Mouse (Mus musculus): Measurements from ENCODE around the gene Smtnl1. TPM values are rescaled to one million over a fixed set of nuclear protein-coding genes. Genes with fewer than 3 reads are reported as not detected.
"Not testable (repeated sequence)": the region's sequence is repeated elsewhere in the genome, so short reads cannot be mapped to it uniquely, and the experiment has no call there.

Gene Smtnl1
- polyA plus RNA-seq, 1 experiment from 2014 or later = not detected

GRCm38 (mm10) chr2:84803963-84804362 is 18.5 kb downstream of the Smtnl1 start:
- no peaks in the 10 kb centered on the region for H3K36me3 ChIP-seq (ENCODE audit: control insufficient read depth, insufficient read depth, low read length)
- H3K27me3 ChIP-seq (replicated peaks; ENCODE audit: control insufficient read depth, insufficient read depth, low read length) = no peaks in the 10 kb centered on the region
- DNase-seq (ENCODE audit: low spot score) (no peak), ATAC-seq (no peak)
- H3K27ac ChIP-seq (ENCODE audit: low read depth, low read length) = no peak overlapping the region
- no peak overlapping the region for H3K9ac ChIP-seq (ENCODE audit: low read length)
- no peaks in the 10 kb centered on the region for H3K9me3 ChIP-seq (replicated peaks; ENCODE audit: control insufficient read depth, low read length)
- H3K4me2 ChIP-seq (ENCODE audit: low read length) = no peak overlapping the region
- H3K4me3 ChIP-seq (ENCODE audit: low read depth, low read length) = no peak overlapping the region
- H3K4me1 ChIP-seq (ENCODE audit: control insufficient read depth, insufficient read depth, low read length) = no peaks in the 10 kb centered on the region
- WGBS = 86% methylated on average over 7 of the region's 7 CpGs

GRCm38 (mm10) chr2:84801223-84801622 is 21.2 kb downstream of the Smtnl1 start:
- not testable (repeated sequence) for ATAC-seq; H3K9ac ChIP-seq (ENCODE audit: low read length); H3K4me1 ChIP-seq (ENCODE audit: control insufficient read depth, insufficient read depth, low read length); H3K4me2 ChIP-seq (ENCODE audit: low read length); H3K27me3 ChIP-seq (replicated peaks; ENCODE audit: control insufficient read depth, insufficient read depth, low read length); H3K36me3 ChIP-seq (ENCODE audit: control insufficient read depth, insufficient read depth, low read length); H3K27ac ChIP-seq (ENCODE audit: low read depth, low read length); DNase-seq (ENCODE audit: low spot score); H3K4me3 ChIP-seq (ENCODE audit: low read depth, low read length); H3K9me3 ChIP-seq (replicated peaks; ENCODE audit: control insufficient read depth, low read length)
- WGBS = 78% methylated on average over 5 of the region's 5 CpGs

GRCm38 (mm10) chr2:84800304-84800703 is 22.1 kb downstream of the Smtnl1 start:
- no peaks in the 10 kb centered on the region for H3K36me3 ChIP-seq (ENCODE audit: control insufficient read depth, insufficient read depth, low read length)
- no peak overlapping the region for H3K4me3 ChIP-seq (ENCODE audit: low read depth, low read length)
- ATAC-seq (no peak), DNase-seq (ENCODE audit: low spot score) (no peak)
- no peaks in the 10 kb centered on the region for H3K9me3 ChIP-seq (replicated peaks; ENCODE audit: control insufficient read depth, low read length)
- H3K4me1 ChIP-seq (ENCODE audit: control insufficient read depth, insufficient read depth, low read length) = no peaks in the 10 kb centered on the region
- WGBS = 85% methylated on average over 4 of the region's 4 CpGs
- H3K27ac ChIP-seq (ENCODE audit: low read depth, low read length) = no peak overlapping the region
- H3K4me2 ChIP-seq (ENCODE audit: low read length) = no peak overlapping the region
- no peaks in the 10 kb centered on the region for H3K27me3 ChIP-seq (replicated peaks; ENCODE audit: control insufficient read depth, insufficient read depth, low read length)
- H3K9ac ChIP-seq (ENCODE audit: low read length) = no peak overlapping the region

GRCm38 (mm10) chr2:84799041-84799561 is 23.4 kb downstream of the Smtnl1 start:
- 4% methylated on average over 16 of the region's 16 CpGs for WGBS
- H3K27ac ChIP-seq (ENCODE audit: low read depth, low read length) = no peak overlapping the region
- peak; percentile 84 for ATAC-seq

GRCm38 (mm10) chr2:84798493-84798921 is 23.9 kb downstream of the Smtnl1 start, which contains the start of gene Ube2l6:
Gene Ube2l6 (plus strand): TSS chr2:84798828.
- H3K9me3 ChIP-seq (replicated peaks; ENCODE audit: control insufficient read depth, low read length) = no peaks in the 10 kb centered on the region
- no peak within 1 kb of the TSS for H3K27ac ChIP-seq (ENCODE audit: low read depth, low read length)
- no peaks in the 10 kb centered on the region for H3K4me1 ChIP-seq (ENCODE audit: control insufficient read depth, insufficient read depth, low read length)
- under 1% methylated on average over 21 of the region's 21 CpGs for WGBS
- H3K36me3 ChIP-seq (ENCODE audit: control insufficient read depth, insufficient read depth, low read length) = no peaks in the 10 kb centered on the region
- H3K4me3 ChIP-seq (ENCODE audit: low read depth, low read length) = peak within 1 kb of the TSS; percentile 46
- ATAC-seq (peak; percentile 79), DNase-seq (ENCODE audit: low spot score) (peak; percentile 70)
- peak within 1 kb of the TSS; percentile 62 for H3K9ac ChIP-seq (ENCODE audit: low read length)
- H3K27me3 ChIP-seq (replicated peaks; ENCODE audit: control insufficient read depth, insufficient read depth, low read length) = no peaks in the 10 kb centered on the region
- peak within 1 kb of the TSS; percentile 80 for H3K4me2 ChIP-seq (ENCODE audit: low read length)

More at GRCm38 (mm10) chr2:84799041-84799561, 23.4 kb downstream of the Smtnl1 start:
- H3K9ac ChIP-seq (ENCODE audit: low read length) = peak overlapping the region; percentile 62
- H3K4me2 ChIP-seq (ENCODE audit: low read length) = peak overlapping the region; percentile 80
- no peaks in the 10 kb centered on the region for H3K4me1 ChIP-seq (ENCODE audit: control insufficient read depth, insufficient read depth, low read length)
- H3K36me3 ChIP-seq (ENCODE audit: control insufficient read depth, insufficient read depth, low read length) = no peaks in the 10 kb centered on the region
- peak overlapping the region; percentile 46 for H3K4me3 ChIP-seq (ENCODE audit: low read depth, low read length)
- no peaks in the 10 kb centered on the region for H3K27me3 ChIP-seq (replicated peaks; ENCODE audit: control insufficient read depth, insufficient read depth, low read length)
- H3K9me3 ChIP-seq (replicated peaks; ENCODE audit: control insufficient read depth, low read length) = no peaks in the 10 kb centered on the region
- peak; percentile 86 for DNase-seq (ENCODE audit: low spot score)

- H3K4me3 ChIP-seq (ENCODE audit: low read depth, low read length) = peak overlapping the region; percentile 46
- whole genome bisulfite sequencing = 9% methylated on average over 13 of the region's 13 CpGs
- no peaks in the 10 kb centered on the region for H3K4me1 ChIP-seq (ENCODE audit: control insufficient read depth, insufficient read depth, low read length)
- ATAC-seq = peak; percentile 73
- no peak overlapping the region for H3K27ac ChIP-seq (ENCODE audit: low read depth, low read length)
- H3K4me2 ChIP-seq (ENCODE audit: low read length) = peak overlapping the region; percentile 80
- H3K36me3 ChIP-seq (ENCODE audit: control insufficient read depth, insufficient read depth, low read length) = no peaks in the 10 kb centered on the region
- peak overlapping the region; percentile 62 for H3K9ac ChIP-seq (ENCODE audit: low read length)
- no peaks in the 10 kb centered on the region for H3K27me3 ChIP-seq (replicated peaks; ENCODE audit: control insufficient read depth, insufficient read depth, low read length)
- peak; percentile 91 for DNase-seq (ENCODE audit: low spot score)
- H3K9me3 ChIP-seq (replicated peaks; ENCODE audit: control insufficient read depth, low read length) = no peaks in the 10 kb centered on the region
Observed at GRCm38 (mm10) chr2:84797833-84798492, 24.5 kb downstream of the Smtnl1 start.

GRCm38 (mm10) chr2:84793871-84794270 is 28.6 kb downstream of the Smtnl1 start:
- ATAC-seq (no peak), DNase-seq (ENCODE audit: low spot score) (no peak)
- Histone ChIP-seq H3K4me1 (ENCODE audit: control insufficient read depth, insufficient read depth, low read length) (no peaks in the 10 kb centered on the region), H3K9me3 (replicated peaks; ENCODE audit: control insufficient read depth, low read length) (no peaks in the 10 kb centered on the region), H3K27me3 (replicated peaks; ENCODE audit: control insufficient read depth, insufficient read depth, low read length) (no peaks in the 10 kb centered on the region), H3K4me2 (ENCODE audit: low read length) (no peak overlapping the region), H3K4me3 (ENCODE audit: low read depth, low read length) (no peak overlapping the region), H3K36me3 (ENCODE audit: control insufficient read depth, insufficient read depth, low read length) (no peaks in the 10 kb centered on the region), H3K27ac (ENCODE audit: low read depth, low read length) (no peak overlapping the region), H3K9ac (ENCODE audit: low read length) (no peak overlapping the region)
- WGBS = 83% methylated on average over 3 of the region's 3 CpGs

- H3K36me3 ChIP-seq (ENCODE audit: control insufficient read depth, insufficient read depth, low read length) = no peaks in the 10 kb centered on the region
- 96% methylated on average over 3 of the region's 3 CpGs for WGBS
- no peak overlapping the region for H3K9ac ChIP-seq (ENCODE audit: low read length)
- H3K27ac ChIP-seq (ENCODE audit: low read depth, low read length) = no peak overlapping the region
- H3K4me3 ChIP-seq (ENCODE audit: low read depth, low read length) = no peak overlapping the region
- DNase-seq (ENCODE audit: low spot score) = no peak
- no peaks in the 10 kb centered on the region for H3K27me3 ChIP-seq (replicated peaks; ENCODE audit: control insufficient read depth, insufficient read depth, low read length)
- ATAC-seq = no peak
- H3K4me2 ChIP-seq (ENCODE audit: low read length) = no peak overlapping the region
- H3K4me1 ChIP-seq (ENCODE audit: control insufficient read depth, insufficient read depth, low read length) = no peaks in the 10 kb centered on the region
- no peaks in the 10 kb centered on the region for H3K9me3 ChIP-seq (replicated peaks; ENCODE audit: control insufficient read depth, low read length)
Observed at GRCm38 (mm10) chr2:84793154-84793553, 29.3 kb downstream of the Smtnl1 start.

GRCm38 (mm10) chr2:84792516-84792915 is 29.9 kb downstream of the Smtnl1 start:
- no peak for DNase-seq (ENCODE audit: low spot score)
- WGBS = 90% methylated on average over 3 of the region's 3 CpGs
- Histone ChIP-seq H3K27ac (ENCODE audit: low read depth, low read length) (no peak overlapping the region), H3K4me1 (ENCODE audit: control insufficient read depth, insufficient read depth, low read length) (no peaks in the 10 kb centered on the region), H3K36me3 (ENCODE audit: control insufficient read depth, insufficient read depth, low read length) (no peaks in the 10 kb centered on the region), H3K9me3 (replicated peaks; ENCODE audit: control insufficient read depth, low read length) (no peaks in the 10 kb centered on the region), H3K4me3 (ENCODE audit: low read depth, low read length) (no peak overlapping the region), H3K4me2 (ENCODE audit: low read length) (no peak overlapping the region), H3K9ac (ENCODE audit: low read length) (no peak overlapping the region), H3K27me3 (replicated peaks; ENCODE audit: control insufficient read depth, insufficient read depth, low read length) (no peaks in the 10 kb centered on the region)
- no peak for ATAC-seq
